Mouse (Mus musculus): Measurements from ENCODE around the gene Ereg.

- TF ChIP-seq CTCF (IDR thresholded peaks at IDR 0.05; ENCODE audit: low read depth, low read length) = no peak
- TF ChIP-seq EP300 (IDR thresholded peaks at IDR 0.05; ENCODE audit: insufficient read depth, low read depth, low read length) = no peak
- TF ChIP-seq POLR2A (IDR thresholded peaks at IDR 0.05; ENCODE audit: insufficient read depth, low read length) = no peak
Measured at GRCm38 (mm10) chr5:91027840-91028239, 46.6 kb upstream of the Ereg start.

All from ES-Bruce4 (cell line).